Mouse (Mus musculus) adrenal gland, adult 8-10 months (tissue): ENCODE measurements around the gene Ptprk. TPM values are rescaled to one million over a fixed set of nuclear protein-coding genes. Genes with fewer than 3 reads are reported as not detected.

Experiments
- DNase-seq: peaks from one replicate; pipeline ENCODE4 v3.0.0; 2022
- total RNA-seq, 4 experiments: library from RNA; stranded (reverse); gene quantifications; 2 replicates each; pipeline ENCODE4 v1.2.4; 2022

Gene Ptprk
- 10 to 100 TPM; 10.6 to 11.7 (median 11.5) TPM for total RNA-seq

- peak; percentile 87 for DNase-seq
Observed at GRCm38 (mm10) chr10:28074653-28075451, at the start of gene Ptprk. Ptprk (plus strand) TSS chr10:28074820.

- DNase-seq = no peak
Observed at GRCm38 (mm10) chr10:28027791-28028190, 46.8 kb upstream of the Ptprk start.

DNA sequence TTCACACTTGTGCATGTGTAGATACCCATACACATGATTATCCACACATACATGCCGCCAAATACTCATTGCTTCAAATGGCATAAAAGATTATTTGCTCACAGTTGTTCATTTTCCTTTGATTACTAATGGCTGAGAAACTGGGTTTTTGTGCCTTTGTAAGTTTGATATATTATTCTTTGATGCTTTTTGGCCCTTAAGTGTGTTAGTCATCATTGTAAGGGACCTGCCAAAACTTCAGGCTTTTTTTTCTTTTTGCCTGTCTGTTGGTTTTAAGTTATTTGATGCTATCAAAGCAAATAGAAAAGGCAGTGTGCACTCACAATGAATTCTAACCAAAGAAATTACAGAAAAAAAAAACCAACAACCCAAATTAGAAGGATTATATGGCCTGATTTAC lies 38.2 kb upstream of the Ptprk start:
- DNase-seq = no peak

DNA sequence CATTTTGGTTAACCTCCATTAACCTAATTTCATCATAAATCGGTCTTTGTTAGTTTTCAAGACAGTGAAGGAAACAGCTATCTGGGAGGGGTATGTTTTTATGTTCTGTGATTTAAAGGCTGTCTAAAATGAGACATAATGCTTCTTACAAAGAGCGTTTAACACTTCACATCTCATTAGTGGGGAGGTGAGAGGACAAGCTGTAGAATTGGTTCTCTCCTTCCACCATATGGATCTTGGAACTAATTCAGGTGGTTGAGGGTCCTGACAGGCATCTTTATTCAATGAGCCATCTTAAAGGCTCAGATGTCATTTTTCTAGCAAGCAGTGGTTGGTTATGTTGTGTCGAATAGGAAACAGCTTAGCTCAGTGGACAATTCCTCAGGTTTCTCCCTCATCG lies 19.9 kb upstream of the Ptprk start:
- no peak for DNase-seq

DNA sequence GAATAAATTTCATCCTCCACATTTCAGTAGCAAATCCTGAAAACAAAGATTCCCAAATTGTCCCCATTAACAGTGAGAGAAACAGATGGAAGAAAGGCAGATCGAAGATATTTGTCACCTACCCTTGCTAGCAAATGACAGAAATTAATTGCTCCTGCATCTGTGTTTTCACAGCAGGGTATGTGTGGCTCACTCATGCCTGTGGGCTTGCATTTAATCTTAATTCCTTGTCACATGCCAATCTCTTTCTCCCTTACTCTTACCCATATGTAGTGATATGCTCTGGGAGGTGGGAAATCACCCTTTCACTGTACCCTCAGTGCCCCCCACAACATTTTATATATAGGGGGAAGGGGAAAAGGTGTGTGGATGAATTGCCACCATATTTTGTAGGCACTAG lies 15.4 kb upstream of the Ptprk start:
- no peak for DNase-seq

DNA sequence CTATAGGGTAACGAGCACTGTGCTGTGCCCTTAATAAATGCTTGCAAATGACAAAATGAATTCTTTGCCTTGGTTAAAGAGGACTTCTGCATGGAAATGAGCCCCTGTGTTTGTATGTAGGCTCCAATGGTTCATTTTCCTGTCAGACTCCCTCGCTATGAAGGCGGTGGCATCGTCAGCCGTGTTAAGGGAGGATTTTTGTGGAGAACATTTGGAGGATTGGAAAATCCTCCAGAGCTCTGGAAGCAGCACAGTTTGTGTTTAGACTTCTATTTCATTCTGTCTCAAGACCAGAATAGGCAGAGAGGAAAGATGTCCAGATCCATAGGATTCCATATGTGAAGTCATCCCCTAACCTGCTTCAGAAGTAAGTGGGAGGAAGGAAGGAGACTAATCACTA lies 6.6 kb upstream of the Ptprk start:
- no peak for DNase-seq

DNA sequence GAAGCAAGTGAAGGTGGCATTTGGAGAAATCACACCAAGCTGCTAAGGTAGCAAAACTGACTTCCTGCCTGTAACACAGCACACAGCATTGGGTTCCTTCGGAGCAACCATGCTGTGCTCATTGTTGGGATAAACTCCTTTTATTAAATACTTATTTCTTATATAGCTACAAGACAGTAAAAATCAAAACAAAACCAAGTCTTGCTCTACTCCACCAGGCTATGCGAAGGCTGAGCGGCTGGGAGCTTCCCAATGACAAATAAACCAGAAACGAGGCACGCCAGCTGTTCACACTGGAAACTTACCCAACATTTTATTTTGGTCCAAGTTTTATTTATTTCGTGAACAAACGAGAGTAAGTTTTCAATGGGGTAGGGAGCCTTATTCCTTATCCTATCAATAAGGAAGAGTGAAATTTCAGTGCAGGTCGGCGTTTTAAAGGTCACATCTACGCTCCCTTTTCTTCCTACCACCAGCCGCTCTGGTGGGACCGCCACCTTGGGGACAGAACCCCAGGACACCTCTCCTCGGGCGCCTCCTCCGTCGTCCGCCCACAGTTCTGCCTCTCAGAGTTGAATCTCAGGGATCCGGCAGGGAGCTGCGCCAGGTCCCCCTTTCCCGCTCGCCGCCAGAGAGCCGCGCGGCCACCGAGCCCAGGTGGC lies 498 bp upstream of the Ptprk start:
- no peak for DNase-seq

DNA sequence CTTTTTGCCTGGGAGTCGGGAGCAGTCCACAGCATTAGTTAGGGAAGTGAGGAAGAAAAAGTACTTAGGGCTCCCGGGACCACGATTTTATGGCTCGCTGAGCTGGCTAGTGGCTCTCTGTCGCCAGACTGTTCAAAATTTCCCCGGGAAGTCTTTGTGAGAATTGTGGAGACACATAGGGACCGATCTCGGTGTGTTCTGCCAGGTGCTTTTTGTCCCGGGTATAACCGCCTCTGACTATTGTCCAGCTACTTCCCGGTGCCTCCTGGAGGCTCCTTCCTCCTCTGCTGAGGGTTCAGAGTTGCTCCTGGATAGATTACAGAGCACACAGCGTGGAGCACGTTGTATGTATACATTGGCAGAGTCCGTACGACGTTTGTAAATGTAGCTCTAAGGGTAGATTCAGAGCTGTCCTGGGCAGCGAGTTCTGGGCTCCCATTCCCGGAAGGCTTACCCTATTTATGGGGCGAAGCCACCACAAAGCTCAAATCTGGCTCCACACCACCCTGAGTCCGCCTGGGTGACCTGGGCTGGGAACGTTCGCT lies 943 bp downstream of the Ptprk start:
- DNase-seq = no peak

DNA sequence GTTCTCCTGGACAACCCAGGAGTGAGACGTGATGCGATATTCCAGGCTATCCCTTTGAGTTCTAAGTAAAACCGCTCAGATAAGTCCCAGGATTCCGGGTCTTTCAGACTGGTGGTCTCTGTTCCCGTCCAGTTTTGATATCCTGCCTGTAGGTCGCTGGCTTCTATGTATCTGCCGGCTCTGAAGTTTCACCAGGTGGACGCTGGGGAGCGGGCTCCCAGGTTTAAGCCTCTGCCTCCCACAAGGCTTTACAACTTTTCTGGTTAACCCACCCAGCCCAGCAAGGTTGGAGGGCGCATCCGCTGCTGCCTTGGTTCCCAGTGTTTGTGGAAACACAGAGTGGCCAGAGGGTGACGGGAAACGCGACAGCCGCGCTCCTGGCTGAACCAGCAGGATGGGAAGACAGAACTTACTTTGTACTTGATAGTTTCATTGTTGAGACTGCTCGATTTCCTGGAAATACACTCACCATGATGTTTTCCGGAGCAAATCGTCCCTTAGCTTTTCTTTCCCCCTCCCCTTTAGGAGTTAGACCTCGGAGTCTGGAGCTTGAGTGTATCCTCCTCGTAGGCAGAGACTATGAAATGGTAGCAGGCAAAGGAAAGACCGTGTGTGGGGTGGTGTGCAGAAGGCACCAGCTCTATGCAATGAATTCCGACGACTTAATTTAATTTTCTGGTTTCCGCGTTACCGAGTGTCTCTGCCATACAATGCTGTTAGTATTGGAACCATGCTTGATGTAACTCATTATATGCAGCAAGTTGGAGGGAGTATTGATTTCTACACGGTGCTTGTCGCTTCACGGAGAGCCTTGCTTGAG lies 1.6 kb downstream of the Ptprk start:
- no peak for DNase-seq

- no peak for DNase-seq
Observed at GRCm38 (mm10) chr10:28078270-28078669, 3.6 kb downstream of the Ptprk start.

- no peak for DNase-seq
Observed at GRCm38 (mm10) chr10:28081221-28081620, 6.6 kb downstream of the Ptprk start.

DNA sequence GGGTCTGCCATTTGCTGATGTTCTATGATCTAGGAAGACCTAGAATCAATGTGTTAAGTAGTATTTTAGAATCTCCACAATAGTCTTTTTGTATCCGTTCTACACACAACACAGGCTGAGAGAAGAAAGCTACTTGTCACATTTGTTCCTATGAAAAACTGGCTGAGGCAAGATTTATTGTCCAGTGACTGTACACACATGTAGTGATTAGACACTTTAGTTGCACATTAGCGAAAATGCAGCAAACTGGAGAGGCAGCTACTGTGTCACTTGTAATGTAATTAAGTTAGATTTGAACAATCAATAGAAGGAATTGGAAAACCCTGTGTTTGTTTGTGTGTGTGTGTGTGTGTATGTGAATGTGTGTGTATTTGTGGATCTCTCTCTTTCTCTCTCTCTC lies 8.6 kb downstream of the Ptprk start:
- no peak for DNase-seq

DNA sequence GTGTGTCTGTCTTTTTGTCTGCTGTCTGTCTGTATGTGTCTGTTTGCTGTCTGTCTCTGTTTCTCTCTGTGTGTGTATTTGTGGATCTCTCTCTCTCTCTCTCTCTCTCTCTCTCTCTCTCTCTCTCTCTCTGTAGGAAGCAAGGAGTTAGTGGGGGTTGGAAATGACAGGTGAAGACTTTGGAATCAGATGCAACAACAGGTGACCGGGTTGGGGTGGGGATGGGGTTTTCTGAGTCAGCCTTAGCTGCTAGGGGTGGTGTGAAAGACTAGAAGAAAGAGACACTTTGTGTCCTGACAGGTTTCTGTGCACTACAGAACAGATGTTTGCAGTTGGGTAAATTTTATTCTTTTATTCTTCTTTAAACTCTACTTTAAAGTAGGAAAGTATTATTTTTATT lies 9.0 kb downstream of the Ptprk start:
- no peak for DNase-seq

DNA sequence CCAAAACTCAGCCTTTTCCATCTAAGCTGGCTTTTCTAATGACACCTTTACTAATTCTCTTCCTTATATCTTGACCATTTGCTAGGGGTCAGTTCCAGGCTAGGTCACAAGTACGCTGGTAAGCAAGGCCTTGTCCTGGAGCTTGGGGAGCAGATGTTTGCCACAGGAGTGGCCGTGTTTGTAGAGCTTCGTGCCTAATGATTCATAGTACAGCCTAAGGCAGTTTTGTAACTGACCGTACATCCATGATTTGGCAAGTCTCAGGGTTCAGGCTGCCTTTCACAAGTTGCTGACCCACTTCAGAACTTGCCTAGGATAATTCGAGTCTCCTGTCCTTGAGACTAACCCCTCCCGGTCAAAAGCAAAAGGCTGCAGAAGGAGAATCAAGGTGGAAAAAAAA lies 12.7 kb downstream of the Ptprk start:
- DNase-seq = peak; percentile 10

DNA sequence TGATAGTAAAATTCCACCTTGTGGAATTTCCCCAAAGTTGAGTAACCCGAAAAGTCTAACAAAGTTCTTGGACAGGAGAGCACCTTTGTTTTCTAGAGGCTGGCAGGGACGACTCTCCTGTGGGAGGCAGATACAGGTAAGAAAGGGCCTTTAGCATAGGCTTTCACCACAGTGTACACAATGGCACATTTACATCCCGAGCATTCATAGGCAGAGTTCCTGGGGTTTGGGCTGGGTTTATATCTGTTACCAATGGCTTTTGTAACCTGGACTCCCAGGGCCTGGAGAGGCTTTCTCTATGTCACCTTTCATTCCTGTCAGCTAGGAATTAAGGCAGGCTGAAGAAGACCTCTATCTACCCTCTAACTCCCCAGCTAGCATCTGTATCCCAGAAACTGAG lies 13.1 kb downstream of the Ptprk start:
- no peak for DNase-seq

DNA sequence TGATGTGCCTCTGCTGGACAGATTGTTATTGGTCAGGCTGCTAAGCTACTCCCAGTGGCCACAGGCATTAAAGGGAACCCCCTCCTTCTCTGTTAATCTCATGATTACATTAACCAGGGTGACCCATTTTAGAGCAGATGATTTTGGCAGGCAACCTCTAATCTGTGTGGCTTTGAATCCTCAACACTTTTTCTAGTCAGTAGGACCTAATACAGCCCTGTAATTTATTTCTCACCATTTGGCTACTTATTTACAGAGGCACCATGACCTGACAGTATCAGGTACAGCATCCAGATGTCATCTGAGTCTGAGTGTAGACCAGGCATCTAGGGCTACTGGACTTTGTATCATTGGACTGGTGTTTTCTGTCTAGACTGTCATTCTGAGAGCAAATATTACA lies 21.4 kb downstream of the Ptprk start:
- DNase-seq = no peak

DNA sequence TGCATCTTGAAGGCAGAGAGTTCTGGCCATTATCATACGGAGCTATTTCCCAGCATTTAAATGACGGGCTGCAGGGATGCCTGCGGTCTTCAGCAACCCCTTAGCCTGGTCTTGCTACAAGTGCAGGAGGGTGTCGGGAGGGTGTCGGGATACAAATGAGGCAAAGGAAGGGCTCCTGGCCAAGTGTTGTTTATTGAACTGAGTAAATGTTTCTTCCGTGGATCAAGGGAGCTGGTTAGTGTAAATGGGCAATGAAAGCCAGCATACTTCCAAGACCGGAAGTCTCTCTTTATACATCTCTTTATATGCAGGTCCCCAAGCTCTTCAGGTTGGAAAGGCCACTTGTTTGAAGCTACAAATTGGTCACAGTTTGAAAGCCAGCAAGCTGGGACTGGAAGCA lies 23.0 kb downstream of the Ptprk start:
- no peak for DNase-seq

DNA sequence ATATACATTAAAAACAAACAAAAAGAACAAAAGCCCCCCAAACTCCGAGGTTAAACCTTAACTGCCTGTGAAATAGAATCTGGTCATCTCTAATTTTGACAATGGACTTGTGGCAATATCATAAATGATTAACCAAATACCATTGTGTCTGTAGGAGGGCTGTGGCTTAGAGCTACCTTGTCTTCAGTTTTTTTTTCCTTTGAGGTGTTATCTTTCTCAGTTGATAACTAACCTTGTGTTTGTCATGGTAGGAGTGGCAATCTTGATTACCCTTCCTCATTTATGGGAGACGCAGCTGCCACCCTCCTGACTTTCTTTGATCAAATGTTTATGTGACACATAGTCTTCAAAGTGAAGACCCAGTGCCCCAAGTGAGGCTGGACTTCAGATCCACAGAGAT lies 24.3 kb downstream of the Ptprk start:
- no peak for DNase-seq

- DNase-seq = no peak
Observed at GRCm38 (mm10) chr10:28103406-28103906, 28.8 kb downstream of the Ptprk start.

- DNase-seq = no peak
Observed at GRCm38 (mm10) chr10:28103924-28104323, 29.3 kb downstream of the Ptprk start.

DNA sequence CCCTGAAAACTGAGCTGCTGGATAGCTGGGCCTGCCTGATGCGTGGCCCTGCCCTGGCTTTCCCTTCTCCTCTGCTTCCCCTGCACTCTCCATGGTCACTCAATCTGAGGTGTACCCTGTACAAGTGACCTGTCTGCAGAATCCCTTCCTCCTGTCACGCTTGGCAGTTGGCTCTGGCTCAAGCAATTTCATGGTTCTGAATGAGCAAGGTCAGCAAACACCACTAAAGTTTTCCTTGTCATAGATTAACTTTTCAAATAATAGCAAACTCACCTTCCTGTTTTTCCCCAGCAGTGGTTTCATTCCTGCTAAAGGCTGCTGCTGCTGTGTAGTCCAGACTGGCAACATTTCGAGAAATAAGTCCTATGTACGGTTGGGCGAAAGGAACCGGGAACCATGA lies 30.6 kb downstream of the Ptprk start:
- no peak for DNase-seq

- no peak for DNase-seq
Observed at GRCm38 (mm10) chr10:28112826-28113589, 38.4 kb downstream of the Ptprk start.
